Mouse (Mus musculus) midbrain, postnatal 0 days (tissue): ENCODE measurements around the gene D16Ertd472e. TPM values are rescaled to one million over a fixed set of nuclear protein-coding genes. Genes with fewer than 3 reads are reported as not detected.

Source experiments
- ATAC-seq: fragments of 200-750 bp; cut with Nextera tagmentation; 2 replicates; pipeline ENCODE4 v1.8.0; 2017; ENCODE audit warnings: moderate number of reproducible peaks, mild to moderate bottlenecking, moderate TSS enrichment, moderate library complexity; ENCODE audit not compliant: low FRiP score
- DNase-seq: peaks from one replicate; pipeline ENCODE4 v3.0.0-alpha.2; 2015; ENCODE audit warnings: low spot score
- H3K27ac ChIP-seq: fragments of 300-500 bp; sonication (generic); 2 replicates; pipeline ENCODE4 v1.5.1; 2014; ENCODE audit warnings: low read depth, mild to moderate bottlenecking, low read length, mixed read lengths
- H3K27me3 ChIP-seq: fragments of 300-500 bp; sonication (generic); 2 replicates; pipeline ENCODE4 v1.6.1; 2014; ENCODE audit warnings: low read length, control low read depth, mixed read lengths; ENCODE audit not compliant: insufficient read depth
- H3K36me3 ChIP-seq: fragments of 300-500 bp; sonication (generic); 2 replicates; pipeline ENCODE4 v1.6.1; 2014; ENCODE audit warnings: low read length, control low read depth, mixed read lengths; ENCODE audit not compliant: insufficient read depth
- H3K4me1 ChIP-seq: fragments of 300-500 bp; sonication (generic); 2 replicates; pipeline ENCODE4 v1.6.1; 2014; ENCODE audit warnings: mild to moderate bottlenecking, control low read depth, antibody characterized with exemption, low read length, mixed read lengths; ENCODE audit not compliant: insufficient read depth
- H3K4me2 ChIP-seq: fragments of 300-500 bp; sonication (generic); 2 replicates; pipeline ENCODE4 v1.6.1; 2014; ENCODE audit warnings: low read depth, mild to moderate bottlenecking, low read length, mixed read lengths; ENCODE audit not compliant: poor library complexity, severe bottlenecking
- H3K4me3 ChIP-seq: fragments of 300-500 bp; sonication (generic); 2 replicates; pipeline ENCODE4 v1.5.1; 2014; ENCODE audit warnings: low read depth, mild to moderate bottlenecking, low read length, moderate library complexity
- H3K9ac ChIP-seq: fragments of 300-500 bp; sonication (generic); replicated peaks from 2 replicates; pipeline ENCODE4 v1.6.1; 2014; ENCODE audit warnings: mild to moderate bottlenecking, low read length, moderate library complexity, mixed read lengths; ENCODE audit not compliant: poor library complexity, severe bottlenecking
- H3K9me3 ChIP-seq: fragments of 300-500 bp; sonication (generic); 2 replicates; pipeline ENCODE4 v1.6.1; 2016; ENCODE audit warnings: low read length, control low read depth
- CTCF ChIP-seq: IDR thresholded peaks from 2 replicates; pipeline ENCODE4 v1.5.1; 2016; ENCODE audit warnings: antibody characterized with exemption, mild to moderate bottlenecking
- WGBS: fragments of 180-500 bp; shearing (Covaris S2); extraction: QIAGEN DNeasy Blood & Tissue Kit; methylation state at CpG from one replicate; pipeline ENCODE4 v1.1.7; 2014; 5-methylcytosine and 5-hydroxymethylcytosine counted together
- polyA plus RNA-seq: library from polyadenylated mRNA; unstranded; fragments of >200 nt; fragmentation: Nextera tagmentation; extraction: Ambion mirVana; gene quantifications from 2 replicates; pipeline ENCODE4 v1.2.1, GENCODE M21; 2015
- total RNA-seq: library from RNA; depleted of rRNA; stranded (reverse); fragments of >200 nt; gene quantifications from 2 replicates; pipeline ENCODE4 v1.2.3, GENCODE M21; 2014

The D16Ertd472e gene
- total and polyA plus RNA-seq, 2 experiments from 2014 or later: 5.6 to 7.1 TPM

- no peak overlapping the region for H3K4me2 ChIP-seq
- no peak overlapping the region for H3K9ac ChIP-seq
- ATAC-seq (no peak), DNase-seq (no peak)
- no peak overlapping the region for H3K4me3 ChIP-seq
- no peak overlapping the region for H3K27ac ChIP-seq
- WGBS: 59% methylated on average over 2 of the region's 2 CpGs
- H3K36me3 ChIP-seq: no peaks in the 10 kb centered on the region
- no peak for TF ChIP-seq CTCF
- H3K9me3 ChIP-seq: no peaks in the 10 kb centered on the region
- H3K27me3 ChIP-seq: no peaks in the 10 kb centered on the region
- no peaks in the 10 kb centered on the region for H3K4me1 ChIP-seq
Observed at GRCm38 (mm10) chr16:78596381-78596780, 19.9 kb upstream of the D16Ertd472e start.

GRCm38 (mm10) chr16:78595821-78596220 is 19.3 kb upstream of the D16Ertd472e start:
- no peak overlapping the region for H3K27ac ChIP-seq
- no peaks in the 10 kb centered on the region for H3K9me3 ChIP-seq
- 92% methylated on average over 7 of the region's 7 CpGs for WGBS
- no peak for ATAC-seq
- DNase-seq: no peak
- H3K4me2 ChIP-seq: no peak overlapping the region
- no peak overlapping the region for H3K9ac ChIP-seq
- H3K4me3 ChIP-seq: no peak overlapping the region
- TF ChIP-seq CTCF: no peak
- no peaks in the 10 kb centered on the region for H3K36me3 ChIP-seq
- H3K27me3 ChIP-seq: no peaks in the 10 kb centered on the region
- no peaks in the 10 kb centered on the region for H3K4me1 ChIP-seq

- ATAC-seq: no peak
- no peak for DNase-seq
- Histone ChIP-seq H3K4me2 (no peak overlapping the region), H3K9me3 (no peaks in the 10 kb centered on the region), H3K36me3 (no peaks in the 10 kb centered on the region), H3K27ac (no peak overlapping the region), H3K9ac (no peak overlapping the region), H3K27me3 (no peaks in the 10 kb centered on the region), H3K4me3 (no peak overlapping the region), H3K4me1 (no peaks in the 10 kb centered on the region)
- 77% methylated on average over 3 of the region's 3 CpGs for WGBS
- TF ChIP-seq CTCF: no peak
Observed at GRCm38 (mm10) chr16:78594154-78594553, 17.6 kb upstream of the D16Ertd472e start.

DNA sequence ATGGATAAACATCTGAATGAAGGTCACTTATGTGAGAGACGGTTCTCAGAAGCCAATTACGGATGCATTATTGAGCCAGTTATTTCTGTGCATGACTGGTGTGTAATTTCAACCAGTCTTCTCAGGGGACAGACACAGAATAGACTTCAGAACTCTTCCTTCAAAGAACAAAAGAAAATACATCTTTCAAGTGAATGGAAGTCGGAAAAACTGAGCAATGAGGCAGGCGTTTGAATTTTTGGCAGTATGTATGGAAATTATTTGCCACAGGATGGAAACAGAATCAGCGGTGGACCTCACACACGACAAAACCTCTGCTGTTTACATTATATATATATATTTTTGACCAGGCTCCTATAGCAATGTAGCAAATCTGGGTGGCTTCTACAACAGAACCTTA is 14.6 kb upstream of the D16Ertd472e start:
- ATAC-seq (no peak), DNase-seq (no peak)
- WGBS: 82% methylated on average over 6 of the region's 6 CpGs
- Histone ChIP-seq H3K27ac (no peak overlapping the region), H3K4me1 (no peaks in the 10 kb centered on the region), H3K36me3 (no peaks in the 10 kb centered on the region), H3K9me3 (no peaks in the 10 kb centered on the region), H3K4me3 (no peak overlapping the region), H3K27me3 (no peaks in the 10 kb centered on the region), H3K4me2 (no peak overlapping the region), H3K9ac (no peak overlapping the region)
- TF ChIP-seq CTCF: no peak

DNA sequence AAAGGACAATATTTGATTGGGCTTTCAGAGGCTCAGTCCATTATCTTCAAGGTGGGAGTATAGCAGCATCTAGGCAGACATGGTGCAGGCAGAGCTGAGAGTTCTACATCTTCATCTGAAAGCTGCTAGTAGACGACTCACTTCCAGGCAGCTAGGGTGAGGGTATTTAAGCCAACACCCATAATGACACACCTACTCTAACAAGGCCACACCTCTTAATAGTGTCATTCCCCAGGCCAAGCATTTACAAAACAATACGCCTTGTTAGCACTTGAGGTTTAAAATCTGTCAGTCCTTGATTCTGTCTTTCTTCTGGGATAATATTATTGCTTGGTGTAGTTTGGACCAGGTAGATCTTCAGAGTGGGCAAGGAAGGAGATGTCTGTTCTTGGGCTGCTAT is 12.3 kb upstream of the D16Ertd472e start:
- 91% methylated on average over 2 of the region's 2 CpGs for WGBS
- DNase-seq: no peak
- no peaks in the 10 kb centered on the region for H3K36me3 ChIP-seq

GRCm38 (mm10) chr16:78586621-78587020 is 10.1 kb upstream of the D16Ertd472e start:
- no peaks in the 10 kb centered on the region for H3K9me3 ChIP-seq
- H3K36me3 ChIP-seq: no peaks in the 10 kb centered on the region
- H3K4me2 ChIP-seq: no peak overlapping the region
- DNase-seq: no peak
- no peak overlapping the region for H3K27ac ChIP-seq
- no peaks in the 10 kb centered on the region for H3K27me3 ChIP-seq
- no peak for TF ChIP-seq CTCF
- ATAC-seq: no peak
- WGBS: 71% methylated on average over 7 of the region's 7 CpGs
- H3K4me3 ChIP-seq: no peak overlapping the region
- H3K4me1 ChIP-seq: no peaks in the 10 kb centered on the region
- H3K9ac ChIP-seq: no peak overlapping the region

More for the DNA sequence above, 12.3 kb upstream of the D16Ertd472e start:
- no peaks in the 10 kb centered on the region for H3K9me3 ChIP-seq
- no peak overlapping the region for H3K4me3 ChIP-seq
- no peak overlapping the region for H3K9ac ChIP-seq
- no peaks in the 10 kb centered on the region for H3K4me1 ChIP-seq
- H3K4me2 ChIP-seq: no peak overlapping the region
- ATAC-seq: no peak
- no peak overlapping the region for H3K27ac ChIP-seq
- no peak for TF ChIP-seq CTCF
- H3K27me3 ChIP-seq: no peaks in the 10 kb centered on the region
